In the genomic region with DNA sequence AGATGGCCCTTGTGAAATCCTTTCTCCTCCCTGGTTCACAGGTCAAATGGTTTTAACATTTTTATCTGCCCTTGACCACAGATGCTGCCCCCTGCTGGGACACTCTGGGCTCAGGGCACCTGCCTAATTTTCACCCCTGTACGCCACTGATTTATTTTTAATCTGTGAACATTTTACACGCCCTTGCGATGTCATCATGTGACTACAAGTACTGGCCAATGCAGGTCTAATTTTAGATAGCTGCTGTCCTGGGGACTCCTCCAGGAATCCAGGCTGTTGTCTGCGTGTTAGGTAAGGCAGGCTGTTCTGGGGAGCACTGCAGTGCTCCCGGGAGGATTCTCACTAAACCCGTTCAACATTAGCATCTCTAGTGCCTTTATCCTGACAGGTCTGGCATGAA, we compare ENCODE assay signal across 8 mouse cellular contexts.
DNase-seq lines count a peak whose midpoint lies in the region; ATAC-seq and TF ChIP-seq lines count a peak whose summit lies in the region.
"Had no signal": no experiment of that assay in that cellular context is flagged by ENCODE, and none has a peak within 500 bp of the region (broad histone marks: within the 10 kb centered on the region; RNA-seq: fewer than 3 reads in every experiment).

No protein-coding gene starts in this region.

- no peaks in the 10 kb centered on the region for H3K36me3 ChIP-seq in intestine, embryonic 16.5 days (ENCODE audit: control insufficient read depth, insufficient read depth, low read length)
- H3K36me3 ChIP-seq in intestine, embryonic 15.5 days, result no peaks in the 10 kb centered on the region
- no peaks in the 10 kb centered on the region for H3K36me3 ChIP-seq in midbrain, postnatal 0 days (ENCODE audit: insufficient read depth, low read length)
- no peaks in the 10 kb centered on the region for H3K36me3 ChIP-seq in midbrain, embryonic 14.5 days (ENCODE audit: control insufficient read depth, insufficient read depth, low read length)
- H3K36me3 ChIP-seq: stomach, embryonic 15.5 days had no signal

- no peaks in the 10 kb centered on the region for H3K27me3 ChIP-seq in intestine, embryonic 16.5 days (replicated peaks; ENCODE audit: control insufficient read depth, insufficient read depth, low read length)
- H3K27me3 ChIP-seq in intestine, embryonic 15.5 days (replicated peaks), result no peaks in the 10 kb centered on the region
- no peaks in the 10 kb centered on the region for H3K27me3 ChIP-seq in midbrain, postnatal 0 days (ENCODE audit: insufficient read depth, low read length)
- 0 out of 2 replicates have a peak, but pooled peaks cover 3% of the 10 kb centered on the region for H3K27me3 ChIP-seq in midbrain, embryonic 14.5 days (ENCODE audit: control insufficient read depth, insufficient read depth, low read length)
- H3K27me3 ChIP-seq: stomach, embryonic 15.5 days had no signal

- TF ChIP-seq CTCF in midbrain, postnatal 0 days (IDR thresholded peaks at IDR 0.05), result peak; percentile 16; the same call in 1 of the 2 replicates

- WGBS in intestine, embryonic 16.5 days, result 65% methylated on average over 6 of the region's 6 CpGs
- 71% methylated on average over 6 of the region's 6 CpGs for WGBS in intestine, embryonic 15.5 days
- 56% methylated on average over 6 of the region's 6 CpGs for WGBS in midbrain, postnatal 0 days
- 62% methylated on average over 6 of the region's 6 CpGs for WGBS in midbrain, embryonic 14.5 days

- no peak for DNase-seq in midbrain, postnatal 0 days (ENCODE audit: low spot score)
- no peak for DNase-seq in midbrain, embryonic 14.5 days
- peak; percentile 73 to 79 for DNase-seq in heart, adult 9 months (ENCODE audit: low spot score in 2 of 2)
- DNase-seq in adrenal gland, postnatal 25 days, result no peak
- DNase-seq in thymus, adult 18-20 months, result no peak

- H3K9me3 ChIP-seq in intestine, embryonic 16.5 days (ENCODE audit: control insufficient read depth, low read length), result no peaks in the 10 kb centered on the region
- H3K9me3 ChIP-seq in intestine, embryonic 15.5 days, result no peaks in the 10 kb centered on the region
- H3K9me3 ChIP-seq in midbrain, postnatal 0 days (ENCODE audit: low read length), result no peaks in the 10 kb centered on the region
- H3K9me3 ChIP-seq in midbrain, embryonic 14.5 days (ENCODE audit: control insufficient read depth, low read length), result no peaks in the 10 kb centered on the region
- H3K9me3 ChIP-seq: stomach, embryonic 15.5 days had no signal

- H3K4me2 ChIP-seq in intestine, embryonic 16.5 days (ENCODE audit: low read depth, low read length), result no peak overlapping the region
- no peak overlapping the region for H3K4me2 ChIP-seq in intestine, embryonic 15.5 days (replicated peaks)
- no peak overlapping the region for H3K4me2 ChIP-seq in midbrain, postnatal 0 days (ENCODE audit: low read depth, low read length, poor library complexity, severe bottlenecking)
- no peak overlapping the region for H3K4me2 ChIP-seq in midbrain, embryonic 14.5 days (ENCODE audit: low read length)
- H3K4me2 ChIP-seq: stomach, embryonic 15.5 days had no signal

- H3K4me1 ChIP-seq in intestine, embryonic 16.5 days (ENCODE audit: control insufficient read depth, insufficient read depth, low read length), result peaks cover 4% of the 10 kb centered on the region; the same call in 1 of the 2 replicates
- H3K4me1 ChIP-seq in intestine, embryonic 15.5 days (replicated peaks), result peaks cover 5% of the 10 kb centered on the region; the same call in 1 of the 2 replicates
- no peaks in the 10 kb centered on the region for H3K4me1 ChIP-seq in midbrain, postnatal 0 days (ENCODE audit: insufficient read depth, low read length)
- H3K4me1 ChIP-seq in midbrain, embryonic 14.5 days (ENCODE audit: control insufficient read depth, insufficient read depth, low read length), result peaks cover 6% of the 10 kb centered on the region; the same call in 1 of the 2 replicates
- H3K4me1 ChIP-seq: stomach, embryonic 15.5 days had no signal

- no peak overlapping the region for H3K9ac ChIP-seq in intestine, embryonic 16.5 days (ENCODE audit: low read depth, low read length)
- H3K9ac ChIP-seq in intestine, embryonic 15.5 days, result no peak overlapping the region
- no peak overlapping the region for H3K9ac ChIP-seq in midbrain, postnatal 0 days (replicated peaks; ENCODE audit: low read length, poor library complexity, severe bottlenecking)
- no peak overlapping the region for H3K9ac ChIP-seq in midbrain, embryonic 14.5 days (replicated peaks; ENCODE audit: low read length)
- H3K9ac ChIP-seq: stomach, embryonic 15.5 days had no signal

- H3K4me3 ChIP-seq in intestine, embryonic 16.5 days (ENCODE audit: low read length), result no peak overlapping the region
- no peak overlapping the region for H3K4me3 ChIP-seq in intestine, embryonic 15.5 days (replicated peaks)
- H3K4me3 ChIP-seq in midbrain, postnatal 0 days (ENCODE audit: low read depth, low read length), result no peak overlapping the region
- no peak overlapping the region for H3K4me3 ChIP-seq in midbrain, embryonic 14.5 days (replicated peaks; ENCODE audit: low read depth, low read length)
- H3K4me3 ChIP-seq: stomach, embryonic 15.5 days had no signal

- 0 out of 2 replicates have a peak overlapping the region, but pooled peaks have one; percentile 14 for H3K27ac ChIP-seq in intestine, embryonic 16.5 days (ENCODE audit: low read length)
- no peak overlapping the region for H3K27ac ChIP-seq in intestine, embryonic 15.5 days
- no peak overlapping the region for H3K27ac ChIP-seq in midbrain, postnatal 0 days (ENCODE audit: low read depth, low read length)
- H3K27ac ChIP-seq in midbrain, embryonic 14.5 days (replicated peaks; ENCODE audit: low read depth, low read length), result no peak overlapping the region

- ATAC-seq in intestine, embryonic 16.5 days, result no peak
- ATAC-seq in intestine, embryonic 15.5 days, result no peak
- ATAC-seq in midbrain, postnatal 0 days (ENCODE audit: low FRiP score), result no peak
- ATAC-seq in midbrain, embryonic 14.5 days (ENCODE audit: low FRiP score, low TSS enrichment), result no peak

Comparison
In these comparisons a context has a peak if more than half of its experiments do, and no peak if none do; other contexts are left out.
1. DNase-seq: peak in heart, adult 9 months (2 of 2); none in midbrain, postnatal 0 days (single experiment), midbrain, embryonic 14.5 days (single experiment), adrenal gland, postnatal 25 days (single experiment) and thymus, adult 18-20 months (0 of 2).